Mouse (Mus musculus): ENCODE results near the gene Usp18.

Gene Usp18

DNA sequence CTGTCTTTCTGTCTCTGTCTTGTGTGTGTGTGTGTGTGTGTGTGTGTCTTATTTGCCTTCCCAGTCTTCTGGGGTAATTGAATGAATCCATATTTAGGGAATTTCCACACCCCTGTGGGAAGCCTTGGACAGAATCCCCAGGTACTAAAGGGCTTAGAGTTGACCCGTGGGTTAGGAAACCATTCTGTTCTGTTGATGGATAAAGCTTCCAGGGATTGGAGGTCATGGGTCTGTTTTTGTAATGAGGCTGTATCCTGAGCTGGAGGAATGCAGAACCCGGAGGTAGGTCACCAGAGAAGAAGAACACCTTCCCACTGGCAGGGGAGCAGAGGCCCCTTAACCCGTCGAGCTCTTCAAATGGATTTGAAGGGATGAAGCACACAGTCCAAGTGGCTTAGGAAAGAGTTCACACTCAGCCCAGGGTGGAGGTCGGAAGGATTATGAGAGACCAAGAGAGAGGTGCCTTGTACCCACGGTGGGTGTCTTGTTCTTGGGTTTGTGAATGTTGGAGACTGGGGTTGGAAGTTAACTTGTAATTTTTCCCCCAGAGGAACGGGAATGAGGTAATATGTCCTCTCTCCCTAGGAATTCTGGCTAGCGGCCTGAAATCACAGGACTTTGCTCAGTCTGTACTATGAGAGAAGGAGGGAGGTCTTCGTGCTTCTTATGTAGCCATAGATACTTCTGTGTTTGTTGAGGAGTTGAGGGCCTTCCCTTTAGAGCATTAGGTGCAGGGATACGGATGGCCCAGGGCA lies 57.9 kb downstream of the Usp18 start:
- DNase-seq (ENCODE audit: low spot score), result no peak

DNA sequence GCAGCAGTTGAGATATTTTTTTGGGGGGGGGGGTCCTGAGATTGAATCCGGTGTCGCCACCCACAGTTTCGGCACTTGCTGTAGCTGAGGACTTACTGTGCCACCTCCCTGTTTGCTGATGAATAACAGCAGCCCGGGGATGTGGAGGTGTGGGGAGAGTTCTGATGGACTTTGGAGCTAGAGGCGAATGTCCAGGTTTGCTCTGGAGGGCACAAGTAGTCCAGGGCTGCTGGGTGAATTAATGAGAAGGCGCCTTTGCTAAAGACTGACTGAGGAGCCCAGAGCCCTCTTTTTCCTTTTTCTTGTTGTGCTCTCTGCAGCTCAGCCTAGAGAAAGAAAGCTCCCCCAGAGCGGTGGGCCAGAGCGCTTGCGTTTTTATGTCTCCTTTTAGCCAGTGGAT lies 58.9 kb downstream of the Usp18 start:
- no peak for DNase-seq (ENCODE audit: low spot score)

DNA sequence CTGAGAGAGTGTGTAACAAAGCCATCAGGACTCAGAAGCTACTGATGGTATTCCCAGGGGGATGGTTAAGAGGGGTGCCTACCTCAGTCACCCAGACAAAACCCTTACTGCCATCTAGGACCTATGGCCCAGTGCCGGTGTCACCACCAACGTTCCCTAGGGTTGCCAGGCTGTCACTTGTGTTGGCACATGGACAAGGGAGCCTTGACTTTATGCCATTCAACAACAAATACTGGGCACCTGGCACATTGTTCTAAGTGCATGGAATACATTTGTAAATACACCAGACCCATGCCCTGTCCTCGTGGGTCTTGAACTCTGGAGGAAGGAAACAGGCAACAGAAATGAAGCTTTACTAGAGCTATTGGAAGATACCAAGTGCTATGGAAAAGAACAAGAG lies 59.9 kb downstream of the Usp18 start:
- no peak for DNase-seq (ENCODE audit: low spot score)

DNA sequence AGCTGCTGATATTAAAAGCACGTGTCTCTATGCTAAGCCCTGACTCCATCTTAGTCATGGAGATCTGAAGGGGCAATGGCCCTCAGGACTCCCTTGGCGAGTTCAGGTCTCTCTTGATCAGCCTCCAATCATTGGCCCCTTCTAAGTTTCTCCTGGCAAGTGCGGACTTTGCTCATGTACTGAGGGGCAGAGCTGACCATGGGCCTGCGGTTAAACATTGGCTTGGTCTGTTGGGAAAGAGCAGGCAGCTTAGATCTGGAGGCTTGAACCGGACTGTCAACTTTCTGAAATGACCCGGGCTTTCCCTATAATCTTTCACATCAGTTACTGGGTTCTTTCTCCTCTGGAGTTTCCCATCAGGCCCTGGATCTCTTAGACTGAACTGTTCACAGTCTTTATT lies 65.3 kb downstream of the Usp18 start:
- no peak for DNase-seq (ENCODE audit: low spot score)

DNA sequence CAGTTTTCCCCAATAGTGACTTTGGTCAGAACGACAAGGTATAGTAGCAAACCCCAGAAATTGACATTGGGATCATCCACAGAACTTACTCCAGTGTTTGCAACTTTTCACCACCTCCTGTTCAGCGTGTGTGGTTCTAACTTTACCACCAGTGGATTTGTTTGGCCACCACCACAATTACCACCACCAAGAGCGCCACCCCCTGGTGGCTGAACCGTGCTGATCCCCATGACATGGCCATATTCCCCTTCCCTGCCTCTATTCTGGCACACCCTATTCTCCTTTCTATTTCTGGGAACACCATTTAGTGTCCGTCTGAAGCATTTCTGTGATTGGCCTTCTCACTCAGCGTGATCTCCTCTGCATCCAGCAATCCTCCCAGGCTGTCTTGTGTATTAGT lies 73.4 kb downstream of the Usp18 start:
- no peak for DNase-seq (ENCODE audit: low spot score)
